10 mouse cellular contexts compared by ENCODE assay signal in the genomic region with DNA sequence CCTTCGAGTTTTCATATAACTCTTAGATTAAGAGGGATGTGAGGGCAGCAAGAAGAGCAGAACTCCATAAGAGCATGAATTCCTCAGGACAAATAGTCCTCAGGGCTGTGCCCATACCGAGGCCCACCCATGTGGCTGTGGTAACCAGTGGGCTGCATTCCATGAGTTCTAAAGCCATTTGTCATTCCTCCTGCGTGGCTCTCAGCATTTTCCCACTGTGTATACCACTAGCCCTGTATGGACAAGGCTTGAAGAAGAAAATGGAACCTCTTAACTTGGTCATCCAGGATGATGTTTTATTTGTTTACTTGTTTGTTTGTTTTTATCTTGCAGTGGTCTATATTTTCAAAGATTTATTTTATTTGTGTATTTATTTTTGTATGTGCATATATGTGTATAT. TPM values are rescaled to one million over a fixed set of nuclear protein-coding genes. Genes with fewer than 3 reads are reported as not detected.
"Had no signal": no experiment of that assay in that cellular context is flagged by ENCODE, and none has a peak within 500 bp of the region (broad histone marks: within the 10 kb centered on the region; RNA-seq: fewer than 3 reads in every experiment).

No protein-coding gene starts in this region.

RNA-seq across cellular contexts. Expression of a gene that starts 29.3 kb away (rescaled TPM):
- polyA plus RNA-seq: neural tube, embryonic 13.5 days; small intestine, adult 2 months; spleen, adult 2 months; stomach, embryonic 14.5 days; stomach, embryonic 15.5 days; stomach, embryonic 16.5 days; stomach, postnatal 0 days; thymus, adult 2 months; thymus, postnatal 0 days; urinary bladder, adult 2 months had no signal
